Mouse (Mus musculus): ENCODE results near the gene Pamr1. TPM values are rescaled to one million over a fixed set of nuclear protein-coding genes. Genes with fewer than 3 reads are reported as not detected.

Gene Pamr1
- polyA plus RNA-seq, 1 experiment: 91.0 TPM

GRCm38 (mm10) chr2:102598911-102599721 is 49.3 kb downstream of the Pamr1 start:
- DNase-seq (ENCODE audit: low spot score): no peak

- no peak for DNase-seq (ENCODE audit: low spot score)
Measured at GRCm38 (mm10) chr2:102600516-102600915, 50.7 kb downstream of the Pamr1 start.

DNA sequence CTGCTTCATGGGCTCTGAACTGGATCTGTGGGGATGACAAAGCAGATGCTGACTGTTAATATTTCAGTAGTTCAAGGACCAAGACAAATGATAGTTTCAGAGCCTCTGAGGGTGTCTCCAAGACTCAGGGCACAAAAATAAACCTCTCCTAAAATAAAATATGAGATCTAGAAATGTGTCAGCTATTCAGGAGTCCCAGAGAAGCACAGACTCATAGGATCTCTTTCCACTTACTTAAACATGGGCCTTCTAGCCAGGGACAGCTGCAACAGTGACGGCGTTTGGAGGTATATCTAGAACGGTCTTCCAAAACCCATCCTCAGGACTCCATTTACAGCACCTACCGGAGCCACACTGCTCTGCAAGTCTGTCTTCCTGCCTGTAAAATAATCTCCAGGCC is 60.7 kb downstream of the Pamr1 start:
- DNase-seq (ENCODE audit: low spot score): no peak

- DNase-seq (ENCODE audit: low spot score): no peak
Measured at GRCm38 (mm10) chr2:102616637-102617036, 66.8 kb downstream of the Pamr1 start.

DNA sequence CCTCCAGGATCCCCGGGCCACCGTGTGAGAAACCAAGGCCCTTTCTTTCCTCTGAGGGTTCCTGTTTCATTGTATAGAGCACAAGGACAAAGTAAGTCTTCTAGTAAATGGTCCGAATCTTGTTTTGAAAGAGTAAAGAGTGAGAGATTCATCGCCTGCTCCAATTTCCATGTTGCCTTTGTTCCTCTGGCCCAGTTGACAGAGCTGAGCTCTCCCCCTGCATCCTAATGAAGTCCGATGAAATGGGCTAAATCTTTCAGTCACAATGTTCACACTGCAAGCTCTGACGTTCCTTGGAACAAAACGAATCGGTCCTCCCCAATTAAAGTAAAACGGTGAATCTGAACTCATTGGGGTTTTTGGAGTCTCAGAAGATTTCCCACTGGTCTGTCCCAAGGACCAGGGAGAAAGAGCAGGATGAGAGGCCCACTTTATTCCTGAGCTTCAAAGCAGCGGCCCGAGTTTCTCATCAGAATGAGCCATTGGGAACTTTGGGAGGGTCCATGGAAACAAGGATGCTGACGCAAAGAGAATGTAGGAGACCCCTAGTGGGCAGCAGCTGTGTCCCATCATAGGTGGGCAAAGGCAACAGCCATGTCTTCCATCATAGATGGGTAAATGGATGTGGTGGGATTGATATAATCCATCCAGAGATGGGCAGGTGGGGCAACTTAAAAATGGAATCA is 71.1 kb downstream of the Pamr1 start:
- no peak for DNase-seq (ENCODE audit: low spot score)

DNA sequence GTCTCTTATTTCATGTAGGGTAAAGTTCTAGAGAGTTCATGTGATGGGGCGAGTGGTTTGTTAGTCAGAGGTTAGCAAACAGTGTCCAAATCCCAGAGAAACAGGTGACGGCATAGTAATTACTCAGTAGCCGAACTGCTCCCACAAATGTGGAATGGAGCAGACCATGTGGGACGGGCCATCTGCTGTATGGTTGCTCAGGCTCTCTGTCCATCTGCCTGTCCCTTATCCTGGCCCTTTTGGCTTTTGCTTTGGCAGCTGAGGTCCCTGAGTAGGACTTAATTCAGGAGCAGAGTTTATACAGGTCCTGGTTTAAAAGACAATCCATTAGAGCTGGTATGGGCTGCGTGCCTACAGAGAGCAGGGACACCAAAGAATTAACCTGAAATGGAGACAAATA is 72.4 kb downstream of the Pamr1 start:
- no peak for DNase-seq (ENCODE audit: low spot score)

GRCm38 (mm10) chr2:102622943-102623342 is 73.1 kb downstream of the Pamr1 start:
- DNase-seq (ENCODE audit: low spot score): no peak

DNA sequence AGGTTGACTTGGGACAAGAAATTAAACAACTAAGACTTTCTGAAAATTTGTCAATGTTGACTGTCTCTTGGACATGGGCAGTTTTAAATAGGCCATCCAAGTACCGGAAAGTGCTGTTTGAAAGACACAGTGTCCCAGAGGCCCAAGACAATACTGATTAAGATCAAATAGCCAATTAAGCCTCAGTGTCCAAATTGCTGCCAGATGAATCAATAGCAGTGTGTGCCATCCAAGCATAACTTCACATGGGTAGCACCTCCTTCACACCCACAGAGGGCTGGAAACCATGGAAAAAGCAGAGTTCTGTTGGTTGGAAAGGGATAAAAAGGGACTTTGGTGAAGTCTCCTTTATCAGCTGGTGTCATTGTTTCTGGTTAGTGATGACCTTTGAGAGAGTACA is 74.7 kb downstream of the Pamr1 start:
- no peak for DNase-seq (ENCODE audit: low spot score)

- no peak for DNase-seq (ENCODE audit: low spot score)
Measured at GRCm38 (mm10) chr2:102632361-102632760, 82.5 kb downstream of the Pamr1 start.

DNA sequence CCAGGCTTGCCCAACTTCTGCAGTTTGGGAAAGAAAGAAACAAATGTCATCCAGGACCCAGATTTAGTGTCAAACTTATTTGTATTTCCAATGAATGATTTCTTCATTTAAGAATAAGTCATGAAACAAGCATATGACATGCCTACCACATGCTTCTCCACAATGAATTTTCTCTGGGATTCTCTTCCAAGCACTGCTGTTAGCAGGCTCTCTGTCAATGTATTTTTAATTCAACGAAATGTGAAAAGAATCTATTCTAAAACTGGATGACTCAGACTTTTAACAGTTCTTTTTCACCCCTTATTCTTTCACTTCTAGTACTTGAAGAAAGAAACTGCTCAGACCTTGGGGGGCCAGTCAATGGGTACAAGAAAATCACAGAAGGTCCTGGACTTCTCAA is 84.2 kb downstream of the Pamr1 start:
- DNase-seq (ENCODE audit: low spot score): no peak

DNA sequence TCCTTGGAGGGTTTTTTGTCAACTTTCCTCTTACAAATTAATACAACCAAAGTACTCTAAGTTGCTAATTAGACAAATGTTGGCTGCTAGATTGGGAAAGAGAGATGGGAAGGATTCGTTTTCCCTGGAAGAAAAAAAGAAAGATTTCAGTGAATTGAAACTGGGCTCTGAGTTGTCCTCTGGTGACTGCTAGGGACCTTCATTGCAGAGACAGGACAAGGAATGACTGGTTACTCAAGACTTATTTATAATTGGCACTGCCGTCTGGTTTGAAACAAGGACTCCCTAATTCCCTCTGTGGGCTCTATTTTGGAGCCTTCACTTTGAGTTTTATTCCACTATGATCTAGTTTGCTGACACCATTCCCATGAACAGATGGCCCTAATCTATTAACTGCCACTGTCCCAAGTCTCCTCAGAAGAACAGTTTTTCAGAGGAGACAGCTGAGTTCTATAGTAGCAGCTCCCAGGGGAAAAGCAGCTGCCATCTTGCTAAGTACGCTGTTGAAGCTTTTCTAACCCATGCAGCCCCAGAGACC is 85.8 kb downstream of the Pamr1 start:
- no peak for DNase-seq (ENCODE audit: low spot score)

DNA sequence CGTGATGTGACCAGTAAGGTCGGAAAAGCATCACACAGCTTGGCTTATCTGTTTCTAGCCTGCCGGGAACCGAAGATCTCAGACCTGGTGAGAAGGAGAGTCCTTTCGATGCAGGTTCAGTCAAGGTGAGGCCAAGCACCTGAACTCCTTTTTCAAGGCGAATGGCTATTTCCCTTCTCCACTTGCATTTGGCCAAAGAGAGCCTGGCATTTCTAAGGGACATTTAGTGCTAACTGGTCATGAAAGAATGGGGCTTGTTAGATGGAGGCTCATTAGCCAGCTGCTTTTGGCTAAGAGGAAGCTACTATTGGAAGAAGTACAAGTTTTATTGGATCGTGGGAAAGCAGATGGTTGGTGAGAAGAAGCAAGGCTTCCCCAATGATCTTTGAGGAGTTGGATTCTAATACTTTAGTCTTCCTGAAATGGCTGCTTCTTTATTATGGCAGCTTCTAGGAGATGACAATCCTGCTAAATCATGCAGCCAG is 86.3 kb downstream of the Pamr1 start:
- DNase-seq (ENCODE audit: low spot score): no peak

- DNase-seq (ENCODE audit: low spot score): no peak
Measured at GRCm38 (mm10) chr2:102638140-102638539, 88.3 kb downstream of the Pamr1 start.

GRCm38 (mm10) chr2:102638690-102639089 is 88.9 kb downstream of the Pamr1 start:
- no peak for DNase-seq (ENCODE audit: low spot score)

DNA sequence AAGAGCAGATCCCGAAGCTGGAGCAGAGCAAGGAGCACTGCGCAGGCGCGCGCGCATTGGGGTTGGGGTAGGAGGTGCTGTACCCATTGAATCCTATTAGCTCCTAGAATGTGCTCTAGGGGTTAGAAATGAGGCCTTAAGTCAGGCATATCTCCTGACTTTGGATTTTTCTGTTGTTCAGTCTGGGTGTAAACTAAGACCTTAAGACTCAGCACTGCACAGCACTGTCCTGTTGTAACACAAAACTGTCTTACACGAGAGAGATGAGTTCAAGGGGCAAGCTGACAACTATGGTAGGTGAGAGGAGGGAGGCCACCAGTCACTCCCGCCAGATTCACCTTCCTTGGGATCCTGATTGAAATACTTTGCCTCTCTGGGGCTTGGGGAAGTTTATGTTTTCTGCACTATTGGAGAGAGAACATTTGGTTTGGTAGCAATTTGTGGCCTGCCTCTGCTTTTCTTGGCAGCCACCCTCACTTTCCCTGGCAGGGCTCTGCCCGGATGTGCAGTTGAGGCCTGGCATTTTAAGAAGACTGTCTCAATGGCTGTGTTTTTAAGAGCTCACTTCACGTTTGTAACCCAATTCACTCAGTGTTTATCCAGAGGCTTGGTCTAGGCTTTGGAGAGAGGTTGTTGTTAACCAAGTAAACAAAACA is 99.2 kb downstream of the Pamr1 start:
- DNase-seq (ENCODE audit: low spot score): no peak

GRCm38 (mm10) chr2:102650322-102650721 is 100.5 kb downstream of the Pamr1 start:
- DNase-seq (ENCODE audit: low spot score): no peak

- no peak for DNase-seq (ENCODE audit: low spot score)
Measured at GRCm38 (mm10) chr2:102655966-102656725, 106.3 kb downstream of the Pamr1 start.

- DNase-seq (ENCODE audit: low spot score): no peak
Measured at GRCm38 (mm10) chr2:102657726-102658125, 107.9 kb downstream of the Pamr1 start.

- DNase-seq (ENCODE audit: low spot score): no peak
Measured at GRCm38 (mm10) chr2:102658163-102658660, 108.4 kb downstream of the Pamr1 start, which contains the start of gene Slc1a2. Gene Slc1a2, plus strand, starts transcription at chr2:102658659.

- DNase-seq (ENCODE audit: low spot score): peak; percentile 32
Measured at GRCm38 (mm10) chr2:102658661-102659520, 109.1 kb downstream of the Pamr1 start.

GRCm38 (mm10) chr2:102659521-102659830 is 109.7 kb downstream of the Pamr1 start:
- no peak for DNase-seq (ENCODE audit: low spot score)

Data from urinary bladder, adult 2 months (tissue).